Mouse (Mus musculus): ENCODE results near the gene Gm32742. TPM values are rescaled to one million over a fixed set of nuclear protein-coding genes. Genes with fewer than 3 reads are reported as not detected.
A peak's percentile ranks its signal among the peaks of the same experiment; 100 is the strongest.

Gene Gm32742
- polyA plus RNA-seq, 1 experiment from 2014 or later, result not detected

- Histone ChIP-seq H3K27me3 (ENCODE audit: low read depth, poor library complexity, severe bottlenecking) (no peaks in the 10 kb centered on the region), H3K9me3 (replicated peaks) (no peaks in the 10 kb centered on the region), H3K4me3 (no peak overlapping the region), H3K36me3 (no peaks in the 10 kb centered on the region), H3K27ac (no peak overlapping the region), H3K4me1 (no peaks in the 10 kb centered on the region)
- 92% methylated on average over 1 of the region's 1 CpGs for WGBS
- DNase-seq (ENCODE audit: low spot score), result no peak
These were observed 10.4 kb upstream of the Gm32742 start for GRCm38 (mm10) chr9:51175722-51176121.

GRCm38 (mm10) chr9:51174890-51175464, 9.7 kb upstream of the Gm32742 start:
- H3K36me3 ChIP-seq, result no peaks in the 10 kb centered on the region
- H3K27me3 ChIP-seq (ENCODE audit: low read depth, poor library complexity, severe bottlenecking), result no peaks in the 10 kb centered on the region
- H3K4me1 ChIP-seq, result no peaks in the 10 kb centered on the region
- no peaks in the 10 kb centered on the region for H3K9me3 ChIP-seq (replicated peaks)
- DNase-seq (ENCODE audit: low spot score), result no peak
- 78% methylated on average over 8 of the region's 8 CpGs for WGBS
- no peak overlapping the region for H3K4me3 ChIP-seq
- H3K27ac ChIP-seq, result no peak overlapping the region

- Histone ChIP-seq H3K36me3 (no peaks in the 10 kb centered on the region), H3K27ac (no peak overlapping the region), H3K4me3 (no peak overlapping the region), H3K9me3 (replicated peaks) (no peaks in the 10 kb centered on the region), H3K27me3 (ENCODE audit: low read depth, poor library complexity, severe bottlenecking) (no peaks in the 10 kb centered on the region), H3K4me1 (0 out of 2 replicates have a peak, but pooled peaks cover 4% of the 10 kb centered on the region)
- WGBS, result 75% methylated on average over 6 of the region's 6 CpGs
- no peak for DNase-seq (ENCODE audit: low spot score)
These were observed 5.0 kb upstream of the Gm32742 start for GRCm38 (mm10) chr9:51170298-51170697.

GRCm38 (mm10) chr9:51169133-51169532, 3.8 kb upstream of the Gm32742 start:
- no peaks in the 10 kb centered on the region for H3K36me3 ChIP-seq
- no peak overlapping the region for H3K27ac ChIP-seq
- no peaks in the 10 kb centered on the region for H3K9me3 ChIP-seq (replicated peaks)
- DNase-seq (ENCODE audit: low spot score), result no peak
- no peaks in the 10 kb centered on the region for H3K27me3 ChIP-seq (ENCODE audit: low read depth, poor library complexity, severe bottlenecking)
- H3K4me3 ChIP-seq, result no peak overlapping the region
- 0 out of 2 replicates have a peak, but pooled peaks cover 5% of the 10 kb centered on the region for H3K4me1 ChIP-seq
- WGBS, result 87% methylated on average over 7 of the region's 7 CpGs

GRCm38 (mm10) chr9:51168698-51169097, 3.4 kb upstream of the Gm32742 start:
- H3K9me3 ChIP-seq (replicated peaks), result no peaks in the 10 kb centered on the region
- DNase-seq (ENCODE audit: low spot score), result no peak
- no peak overlapping the region for H3K27ac ChIP-seq
- H3K36me3 ChIP-seq, result no peaks in the 10 kb centered on the region
- 0 out of 2 replicates have a peak, but pooled peaks cover 5% of the 10 kb centered on the region for H3K4me1 ChIP-seq
- no peak overlapping the region for H3K4me3 ChIP-seq
- WGBS, result 77% methylated on average over 5 of the region's 5 CpGs
- no peaks in the 10 kb centered on the region for H3K27me3 ChIP-seq (ENCODE audit: low read depth, poor library complexity, severe bottlenecking)

- no peak for DNase-seq (ENCODE audit: low spot score)
- Histone ChIP-seq H3K9me3 (replicated peaks) (no peaks in the 10 kb centered on the region), H3K36me3 (no peaks in the 10 kb centered on the region), H3K27ac (no peak overlapping the region), H3K27me3 (ENCODE audit: low read depth, poor library complexity, severe bottlenecking) (no peaks in the 10 kb centered on the region), H3K4me3 (no peak overlapping the region), H3K4me1 (0 out of 2 replicates have a peak, but pooled peaks cover 5% of the 10 kb centered on the region)
- 74% methylated on average over 11 of the region's 11 CpGs for WGBS
These were observed 2.6 kb upstream of the Gm32742 start for GRCm38 (mm10) chr9:51167954-51168353.

GRCm38 (mm10) chr9:51163989-51164388, 1.3 kb downstream of the Gm32742 start:
- WGBS, result 89% methylated on average over 5 of the region's 5 CpGs
- DNase-seq (ENCODE audit: low spot score), result no peak
- Histone ChIP-seq H3K4me1 (0 out of 2 replicates have a peak, but pooled peaks cover 5% of the 10 kb centered on the region), H3K36me3 (no peaks in the 10 kb centered on the region), H3K9me3 (replicated peaks) (no peaks in the 10 kb centered on the region), H3K27ac (no peak overlapping the region), H3K4me3 (no peak overlapping the region), H3K27me3 (ENCODE audit: low read depth, poor library complexity, severe bottlenecking) (peaks cover 20% of the 10 kb centered on the region; the same call in 1 of the 2 replicates)

- Histone ChIP-seq H3K9me3 (replicated peaks) (no peaks in the 10 kb centered on the region), H3K36me3 (no peaks in the 10 kb centered on the region), H3K4me3 (no peak overlapping the region), H3K4me1 (0 out of 2 replicates have a peak, but pooled peaks cover 5% of the 10 kb centered on the region), H3K27ac (no peak overlapping the region), H3K27me3 (ENCODE audit: low read depth, poor library complexity, severe bottlenecking) (peaks cover 25% of the 10 kb centered on the region; the same call in 1 of the 2 replicates)
- 30% methylated on average over 4 of the region's 4 CpGs for WGBS
- peak; percentile 83 for DNase-seq (ENCODE audit: low spot score)
These were observed 3.4 kb downstream of the Gm32742 start for GRCm38 (mm10) chr9:51161771-51162388.

GRCm38 (mm10) chr9:51152079-51152752, 13.1 kb downstream of the Gm32742 start:
- 20% methylated on average over 13 of the region's 13 CpGs for WGBS
- peak overlapping the region; percentile 33 for H3K4me3 ChIP-seq

GRCm38 (mm10) chr9:51147294-51147693, 18.0 kb downstream of the Gm32742 start:
- Histone ChIP-seq H3K27ac (no peak overlapping the region), H3K27me3 (ENCODE audit: low read depth, poor library complexity, severe bottlenecking) (peaks cover 8% of the 10 kb centered on the region; the same call in 1 of the 2 replicates), H3K36me3 (no peaks in the 10 kb centered on the region), H3K4me3 (no peak overlapping the region), H3K4me1 (peaks cover 17% of the 10 kb centered on the region), H3K9me3 (replicated peaks) (no peaks in the 10 kb centered on the region)
- WGBS, result 89% methylated on average over 5 of the region's 5 CpGs
- no peak for DNase-seq (ENCODE audit: low spot score)

More at GRCm38 (mm10) chr9:51152079-51152752, 13.1 kb downstream of the Gm32742 start:
- H3K4me1 ChIP-seq, result peaks cover 10% of the 10 kb centered on the region
- H3K36me3 ChIP-seq, result no peaks in the 10 kb centered on the region
- no peaks in the 10 kb centered on the region for H3K9me3 ChIP-seq (replicated peaks)
- peak; percentile 74 for DNase-seq (ENCODE audit: low spot score)
- H3K27me3 ChIP-seq (ENCODE audit: low read depth, poor library complexity, severe bottlenecking), result peaks cover 8% of the 10 kb centered on the region; the same call in 1 of the 2 replicates
- 0 out of 2 replicates have a peak overlapping the region, but pooled peaks have one; percentile 36 for H3K27ac ChIP-seq

- WGBS, result 90% methylated on average over 4 of the region's 4 CpGs
- Histone ChIP-seq H3K36me3 (no peaks in the 10 kb centered on the region), H3K4me1 (peaks cover 12% of the 10 kb centered on the region), H3K9me3 (replicated peaks) (no peaks in the 10 kb centered on the region), H3K27me3 (ENCODE audit: low read depth, poor library complexity, severe bottlenecking) (peaks cover 3% of the 10 kb centered on the region; the same call in 1 of the 2 replicates), H3K27ac (no peak overlapping the region), H3K4me3 (no peak overlapping the region)
- DNase-seq (ENCODE audit: low spot score), result no peak
These were observed 18.8 kb downstream of the Gm32742 start for GRCm38 (mm10) chr9:51146496-51146895.

- no peak overlapping the region for H3K27ac ChIP-seq
- H3K4me3 ChIP-seq, result no peak overlapping the region
- WGBS, result 75% methylated on average over 6 of the region's 6 CpGs
- H3K4me1 ChIP-seq, result peaks cover 12% of the 10 kb centered on the region
- no peaks in the 10 kb centered on the region for H3K27me3 ChIP-seq (ENCODE audit: low read depth, poor library complexity, severe bottlenecking)
- H3K9me3 ChIP-seq (replicated peaks), result no peaks in the 10 kb centered on the region
- DNase-seq (ENCODE audit: low spot score), result no peak
- H3K36me3 ChIP-seq, result no peaks in the 10 kb centered on the region
These were observed 21.1 kb downstream of the Gm32742 start for GRCm38 (mm10) chr9:51144218-51144617.

GRCm38 (mm10) chr9:51143437-51143836, 21.9 kb downstream of the Gm32742 start:
- DNase-seq (ENCODE audit: low spot score), result no peak

More at GRCm38 (mm10) chr9:51143437-51143836, 21.9 kb downstream of the Gm32742 start:
- H3K27me3 ChIP-seq (ENCODE audit: low read depth, poor library complexity, severe bottlenecking), result no peaks in the 10 kb centered on the region
- peaks cover 12% of the 10 kb centered on the region for H3K4me1 ChIP-seq
- H3K27ac ChIP-seq, result no peak overlapping the region
- H3K4me3 ChIP-seq, result no peak overlapping the region
- H3K9me3 ChIP-seq (replicated peaks), result no peaks in the 10 kb centered on the region
- whole genome bisulfite sequencing, result 96% methylated on average over 1 of the region's 1 CpGs
- no peaks in the 10 kb centered on the region for H3K36me3 ChIP-seq
